In the genomic region with DNA sequence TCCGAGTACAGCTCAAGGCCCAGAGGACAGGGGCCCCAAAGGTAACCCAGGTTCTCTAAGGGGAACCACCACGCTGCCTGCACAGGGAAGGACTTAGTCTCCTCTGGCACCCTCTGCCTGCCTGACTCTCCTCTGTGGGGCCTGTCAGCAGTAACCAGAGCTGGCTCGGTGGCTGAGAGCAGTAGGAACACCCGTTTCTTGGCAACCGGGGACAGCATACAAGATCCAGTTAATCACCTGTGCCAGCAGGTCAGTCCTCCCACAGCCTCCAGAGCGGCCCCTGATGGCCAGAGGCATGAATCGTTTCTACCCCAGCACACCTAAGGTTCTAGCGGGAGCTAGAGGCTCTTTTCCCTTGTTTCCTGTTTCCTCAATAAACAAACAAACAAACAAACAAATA, we compare ENCODE assay signal across 10 mouse cellular contexts. TPM values are rescaled to one million over a fixed set of nuclear protein-coding genes. Genes with fewer than 3 reads are reported as not detected.
DNase-seq lines count a peak whose midpoint lies in the region; ATAC-seq and TF ChIP-seq lines count a peak whose summit lies in the region.
"Had no signal": no experiment of that assay in that cellular context is flagged by ENCODE, and none has a peak within 500 bp of the region (broad histone marks: within the 10 kb centered on the region; RNA-seq: fewer than 3 reads in every experiment).

No protein-coding gene starts in this region.

- TF ChIP-seq EP300 in ES-Bruce4 (IDR thresholded peaks at IDR 0.05; ENCODE audit: insufficient read depth, low read depth, low read length) = no peak

- H3K9me3 ChIP-seq in forebrain, embryonic 11.5 days (ENCODE audit: control insufficient read depth, low read length) = no peaks in the 10 kb centered on the region
- H3K9me3 ChIP-seq in forebrain, embryonic 16.5 days (ENCODE audit: control insufficient read depth, low read length) = no peaks in the 10 kb centered on the region
- H3K9me3 ChIP-seq in ES-Bruce4 (replicated peaks; ENCODE audit: control insufficient read depth, insufficient read depth, low read length, poor library complexity, severe bottlenecking) = no peaks in the 10 kb centered on the region
- H3K9me3 ChIP-seq in embryonic facial prominence, embryonic 10.5 days = no peaks in the 10 kb centered on the region
- no peaks in the 10 kb centered on the region for H3K9me3 ChIP-seq in forebrain, embryonic 15.5 days
- H3K9me3 ChIP-seq in hindbrain, embryonic 14.5 days (ENCODE audit: control insufficient read depth, low read length) = no peaks in the 10 kb centered on the region
- H3K9me3 ChIP-seq: hindbrain, embryonic 15.5 days had no signal

- TF ChIP-seq POLR2A in ES-Bruce4 (IDR thresholded peaks at IDR 0.05; ENCODE audit: insufficient read depth, low read length) = no peak

- no peak overlapping the region for H3K4me2 ChIP-seq in forebrain, embryonic 11.5 days (ENCODE audit: low read depth, low read length, severe bottlenecking)
- H3K4me2 ChIP-seq in forebrain, embryonic 16.5 days (ENCODE audit: low read length) = no peak overlapping the region
- no peak overlapping the region for H3K4me2 ChIP-seq in forebrain, embryonic 15.5 days (replicated peaks)
- H3K4me2 ChIP-seq in hindbrain, embryonic 14.5 days (replicated peaks) = no peak overlapping the region
- H3K4me2 ChIP-seq: hindbrain, embryonic 15.5 days had no signal

- 17% methylated on average over 8 of the region's 8 CpGs for WGBS in forebrain, embryonic 11.5 days
- 20% methylated on average over 8 of the region's 8 CpGs for WGBS in forebrain, embryonic 16.5 days
- 23% methylated on average over 8 of the region's 8 CpGs for WGBS in embryonic facial prominence, embryonic 10.5 days
- WGBS in forebrain, embryonic 15.5 days = 18% methylated on average over 8 of the region's 8 CpGs
- WGBS in hindbrain, embryonic 14.5 days = 20% methylated on average over 8 of the region's 8 CpGs

- H3K36me3 ChIP-seq in forebrain, embryonic 11.5 days (ENCODE audit: control insufficient read depth, insufficient read depth, low read length) = no peaks in the 10 kb centered on the region
- no peaks in the 10 kb centered on the region for H3K36me3 ChIP-seq in forebrain, embryonic 16.5 days (ENCODE audit: control insufficient read depth, insufficient read depth)
- H3K36me3 ChIP-seq in ES-Bruce4 (ENCODE audit: control insufficient read depth, insufficient read depth, low read length, poor library complexity, severe bottlenecking) = no peaks in the 10 kb centered on the region
- H3K36me3 ChIP-seq in embryonic facial prominence, embryonic 10.5 days (replicated peaks) = no peaks in the 10 kb centered on the region
- H3K36me3 ChIP-seq in forebrain, embryonic 15.5 days = no peaks in the 10 kb centered on the region
- no peaks in the 10 kb centered on the region for H3K36me3 ChIP-seq in hindbrain, embryonic 14.5 days (replicated peaks; ENCODE audit: control insufficient read depth, insufficient read depth)
- H3K36me3 ChIP-seq: G1E; hindbrain, embryonic 15.5 days had no signal

- H3K27ac ChIP-seq in forebrain, embryonic 11.5 days (ENCODE audit: low read depth, low read length) = no peak overlapping the region
- no peak overlapping the region for H3K27ac ChIP-seq in forebrain, embryonic 16.5 days (ENCODE audit: low read length)
- no peak overlapping the region for H3K27ac ChIP-seq in ES-Bruce4 (ENCODE audit: insufficient read depth, low read length)
- H3K27ac ChIP-seq in embryonic facial prominence, embryonic 10.5 days (replicated peaks) = no peak overlapping the region; the same call in 1 of the 2 replicates
- no peak overlapping the region for H3K27ac ChIP-seq in forebrain, embryonic 15.5 days (replicated peaks)
- H3K27ac ChIP-seq in hindbrain, embryonic 14.5 days = no peak overlapping the region
- H3K27ac ChIP-seq: hindbrain, embryonic 15.5 days had no signal

- peak; percentile 47 for DNase-seq in forebrain, embryonic 11.5 days (ENCODE audit: low spot score)
- DNase-seq in embryonic facial prominence, embryonic 10.5 days (ENCODE audit: low spot score) = peak; percentile 64
- DNase-seq in heart, postnatal 4 days = peak; percentile 84
- peak; percentile 81 for DNase-seq in lung, postnatal 25 days (ENCODE audit: low spot score)
- DNase-seq in hindbrain, embryonic 14.5 days (ENCODE audit: low spot score) = no peak

- H3K27me3 ChIP-seq in forebrain, embryonic 11.5 days (ENCODE audit: control insufficient read depth, insufficient read depth, low read length) = no peaks in the 10 kb centered on the region
- no peaks in the 10 kb centered on the region for H3K27me3 ChIP-seq in forebrain, embryonic 16.5 days (replicated peaks; ENCODE audit: control insufficient read depth, insufficient read depth, low read length)
- no peaks in the 10 kb centered on the region for H3K27me3 ChIP-seq in ES-Bruce4 (ENCODE audit: control insufficient read depth, insufficient read depth, low read length, poor library complexity, severe bottlenecking)
- H3K27me3 ChIP-seq in embryonic facial prominence, embryonic 10.5 days (replicated peaks; ENCODE audit: low read depth, poor library complexity, severe bottlenecking) = peaks cover 20% of the 10 kb centered on the region
- H3K27me3 ChIP-seq in forebrain, embryonic 15.5 days = no peaks in the 10 kb centered on the region
- no peaks in the 10 kb centered on the region for H3K27me3 ChIP-seq in hindbrain, embryonic 14.5 days (ENCODE audit: control insufficient read depth, insufficient read depth, low read length)
- H3K27me3 ChIP-seq: hindbrain, embryonic 15.5 days had no signal

- no peak overlapping the region for H3K9ac ChIP-seq in forebrain, embryonic 11.5 days (ENCODE audit: low read length)
- H3K9ac ChIP-seq in forebrain, embryonic 16.5 days (replicated peaks; ENCODE audit: low read depth, low read length) = no peak overlapping the region
- H3K9ac ChIP-seq in ES-Bruce4 (ENCODE audit: low read depth, poor library complexity, severe bottlenecking) = no peak overlapping the region
- H3K9ac ChIP-seq in forebrain, embryonic 15.5 days (replicated peaks) = no peak overlapping the region
- H3K9ac ChIP-seq in hindbrain, embryonic 14.5 days = no peak overlapping the region
- H3K9ac ChIP-seq: hindbrain, embryonic 15.5 days had no signal

- H3K4me1 ChIP-seq in forebrain, embryonic 11.5 days (replicated peaks; ENCODE audit: control insufficient read depth, insufficient read depth, low read length) = peaks cover 9% of the 10 kb centered on the region
- peaks cover 17% of the 10 kb centered on the region for H3K4me1 ChIP-seq in forebrain, embryonic 16.5 days (replicated peaks; ENCODE audit: control insufficient read depth, insufficient read depth, low read length)
- peaks cover 5% of the 10 kb centered on the region for H3K4me1 ChIP-seq in ES-Bruce4 (ENCODE audit: control insufficient read depth, insufficient read depth, low read length)
- peaks cover 55% of the 10 kb centered on the region for H3K4me1 ChIP-seq in embryonic facial prominence, embryonic 10.5 days
- peaks cover 18% of the 10 kb centered on the region for H3K4me1 ChIP-seq in forebrain, embryonic 15.5 days
- H3K4me1 ChIP-seq in hindbrain, embryonic 14.5 days (replicated peaks; ENCODE audit: control insufficient read depth, insufficient read depth, low read length) = peaks cover 7% of the 10 kb centered on the region

- no peak overlapping the region for H3K4me3 ChIP-seq in forebrain, embryonic 11.5 days (ENCODE audit: low read depth, low read length)
- H3K4me3 ChIP-seq in forebrain, embryonic 16.5 days (replicated peaks; ENCODE audit: low read length) = no peak overlapping the region
- no peak overlapping the region for H3K4me3 ChIP-seq in ES-Bruce4 (ENCODE audit: low read depth, low read length)
- H3K4me3 ChIP-seq in embryonic facial prominence, embryonic 10.5 days = no peak overlapping the region
- H3K4me3 ChIP-seq in forebrain, embryonic 15.5 days = no peak overlapping the region
- no peak overlapping the region for H3K4me3 ChIP-seq in hindbrain, embryonic 14.5 days (replicated peaks; ENCODE audit: low read length)
- H3K4me3 ChIP-seq: hindbrain, embryonic 15.5 days had no signal

- ATAC-seq in forebrain, embryonic 11.5 days (replicated peaks; ENCODE audit: low FRiP score) = no peak
- ATAC-seq in forebrain, embryonic 16.5 days = no peak
- no peak for ATAC-seq in forebrain, embryonic 15.5 days (replicated peaks)
- ATAC-seq in hindbrain, embryonic 14.5 days (ENCODE audit: low FRiP score) = no peak

- peak; percentile 75 for TF ChIP-seq CTCF in ES-Bruce4 (IDR thresholded peaks at IDR 0.05; ENCODE audit: low read depth, low read length)

RNA-seq across cellular contexts. Expression of gene Nr4a1, which starts 11.4 kb away (rescaled TPM):
- 2.6 and 2.7 TPM in 2 replicates for polyA plus RNA-seq in forebrain, embryonic 11.5 days (2014; fragmentation: Nextera tagmentation; extraction: Ambion mirVana)
- 4.5 TPM in 2 replicates for polyA plus RNA-seq in forebrain, embryonic 16.5 days (2015; fragmentation: Nextera tagmentation; extraction: Ambion mirVana)
- 29.4 and 31.9 TPM in 2 replicates for polyA plus RNA-seq in ES-Bruce4 (2011; ENCODE audit: insufficient read depth, insufficient read length, low read depth, missing spikeins)
- 4.7 and 5.3 TPM in 2 replicates for polyA plus RNA-seq in embryonic facial prominence, embryonic 10.5 days (2016; fragmentation: Nextera tagmentation; extraction: Ambion mirVana)
- 10 to 100 TPM; 48.1 to 49.6 TPM for total RNA-seq in heart, postnatal 4 days (2021)
- 3.7 and 4.3 TPM in 2 replicates for polyA plus RNA-seq in forebrain, embryonic 15.5 days (2015; fragmentation: Nextera tagmentation; extraction: Ambion mirVana)
- polyA plus RNA-seq in hindbrain, embryonic 14.5 days (2014; fragmentation: Nextera tagmentation; extraction: Ambion mirVana) = 5.0 and 5.1 TPM in 2 replicates
- total RNA-seq: G1E had no signal

RNA-seq across cellular contexts. Expression of gene Grasp, which starts 18.7 kb away (rescaled TPM):
- polyA plus RNA-seq in forebrain, embryonic 11.5 days (2014; fragmentation: Nextera tagmentation; extraction: Ambion mirVana) = 4.6 and 5.6 TPM in 2 replicates
- 1.3 and 1.8 TPM in 2 replicates for polyA plus RNA-seq in forebrain, embryonic 16.5 days (2015; fragmentation: Nextera tagmentation; extraction: Ambion mirVana)
- 8.6 and 9.6 TPM in 2 replicates for polyA plus RNA-seq in ES-Bruce4 (2011; ENCODE audit: insufficient read depth, insufficient read length, low read depth, missing spikeins)
- polyA plus RNA-seq in embryonic facial prominence, embryonic 10.5 days (2016; fragmentation: Nextera tagmentation; extraction: Ambion mirVana) = 5.3 and 6.7 TPM in 2 replicates
- total RNA-seq in heart, postnatal 4 days (2021) = 10 to 100 TPM; 13.9 to 15.1 TPM
- polyA plus RNA-seq in forebrain, embryonic 15.5 days (2015; fragmentation: Nextera tagmentation; extraction: Ambion mirVana) = 1.3 and 1.7 TPM in 2 replicates
- 1.6 and 2.5 TPM in 2 replicates for polyA plus RNA-seq in hindbrain, embryonic 14.5 days (2014; fragmentation: Nextera tagmentation; extraction: Ambion mirVana)

RNA-seq across cellular contexts. Expression of gene Atg101, which starts 41.4 kb away (rescaled TPM):
- polyA plus RNA-seq in forebrain, embryonic 11.5 days (2014; fragmentation: Nextera tagmentation; extraction: Ambion mirVana) = 62.1 and 65.7 TPM in 2 replicates
- polyA plus RNA-seq in forebrain, embryonic 16.5 days (2015; fragmentation: Nextera tagmentation; extraction: Ambion mirVana) = 87.4 and 92.4 TPM in 2 replicates
- 37.6 and 39.1 TPM in 2 replicates for polyA plus RNA-seq in ES-Bruce4 (2011; ENCODE audit: insufficient read depth, insufficient read length, low read depth, missing spikeins)
- 86.5 and 91.5 TPM in 2 replicates for polyA plus RNA-seq in embryonic facial prominence, embryonic 10.5 days (2016; fragmentation: Nextera tagmentation; extraction: Ambion mirVana)
- total RNA-seq in heart, postnatal 4 days (2021) = 10 to 100 TPM; 21.7 to 23.3 TPM
- 86.4 and 86.8 TPM in 2 replicates for polyA plus RNA-seq in forebrain, embryonic 15.5 days (2015; fragmentation: Nextera tagmentation; extraction: Ambion mirVana)
- polyA plus RNA-seq in hindbrain, embryonic 14.5 days (2014; fragmentation: Nextera tagmentation; extraction: Ambion mirVana) = 65.4 and 66.3 TPM in 2 replicates

RNA-seq across cellular contexts. Expression of gene 6030408B16Rik, which starts 50.4 kb away (rescaled TPM):
- 0.21 and 0.71 TPM in 2 replicates for polyA plus RNA-seq in forebrain, embryonic 11.5 days (2014; fragmentation: Nextera tagmentation; extraction: Ambion mirVana)
- polyA plus RNA-seq in forebrain, embryonic 16.5 days (2015; fragmentation: Nextera tagmentation; extraction: Ambion mirVana) = 0.29 and 0.30 TPM in 2 replicates
- polyA plus RNA-seq in ES-Bruce4 (2011; ENCODE audit: insufficient read depth, insufficient read length, low read depth, missing spikeins) = not detected in 2 replicates
- polyA plus RNA-seq in embryonic facial prominence, embryonic 10.5 days (2016; fragmentation: Nextera tagmentation; extraction: Ambion mirVana) = 0.59 and 0.71 TPM in 2 replicates
- 1 to 10 TPM; 4.3 to 4.6 TPM for total RNA-seq in heart, postnatal 4 days (2021)
- polyA plus RNA-seq in forebrain, embryonic 15.5 days (2015; fragmentation: Nextera tagmentation; extraction: Ambion mirVana) = 0.37 and 0.48 TPM in 2 replicates
- 0.23 and 0.37 TPM in 2 replicates for polyA plus RNA-seq in hindbrain, embryonic 14.5 days (2014; fragmentation: Nextera tagmentation; extraction: Ambion mirVana)
- total RNA-seq: G1E had no signal
- polyA plus RNA-seq: G1E; hindbrain, embryonic 15.5 days had no signal
